Mouse (Mus musculus): ENCODE results near the gene Cers5. TPM values are rescaled to one million over a fixed set of nuclear protein-coding genes. Genes with fewer than 3 reads are reported as not detected.
"Not testable (repeated sequence)": the region's sequence is repeated elsewhere in the genome, so short reads cannot be mapped to it uniquely, and the experiment has no call there.

The Cers5 gene
- total RNA-seq, 2 experiments from 2014 or later = 39.0 to 44.3 TPM

DNA sequence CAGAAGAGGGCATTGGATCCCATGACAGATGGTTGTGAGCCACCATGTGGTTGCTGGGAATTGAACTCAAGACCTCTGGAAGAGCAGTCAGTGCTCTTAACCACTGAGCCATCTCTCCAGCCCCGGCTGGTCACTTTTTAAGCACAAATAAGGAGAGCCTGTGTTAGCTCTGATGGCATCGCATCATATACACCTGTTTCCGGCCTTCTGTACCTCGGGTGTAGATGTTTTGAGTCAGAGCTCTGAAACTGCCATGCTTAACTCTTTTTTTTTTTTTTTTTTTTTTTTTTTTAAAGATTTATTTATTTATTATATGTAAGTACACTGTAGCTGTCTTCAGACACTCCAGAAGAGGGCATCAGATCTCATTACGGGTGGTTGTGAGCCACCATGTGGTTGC lies 45.6 kb downstream of the Cers5 start:
- DNase-seq (ENCODE audit: low spot score in 2 of 2) = not testable (repeated sequence)

DNA sequence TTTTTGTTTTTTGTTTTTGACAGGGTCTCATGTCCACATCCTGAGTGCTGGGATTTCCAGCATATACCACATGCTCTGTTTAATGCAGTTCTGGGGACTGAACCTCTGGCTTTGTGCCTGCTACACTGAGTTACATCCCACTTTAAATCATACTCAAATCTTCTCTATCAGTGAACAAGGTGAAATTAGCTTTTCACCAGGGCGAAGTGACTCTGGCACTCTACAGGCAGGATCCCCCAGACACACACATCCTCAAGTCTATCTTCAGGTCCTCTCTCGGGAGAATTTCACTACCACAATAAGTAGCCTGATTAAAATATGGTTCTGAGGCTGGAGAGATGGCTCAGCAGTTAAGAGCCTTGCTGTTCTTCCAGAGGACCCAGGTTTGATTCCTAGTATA lies 46.1 kb downstream of the Cers5 start:
- peak in 1 of 2 experiments; percentile 7 for DNase-seq (ENCODE audit: low spot score in 2 of 2)

DNA sequence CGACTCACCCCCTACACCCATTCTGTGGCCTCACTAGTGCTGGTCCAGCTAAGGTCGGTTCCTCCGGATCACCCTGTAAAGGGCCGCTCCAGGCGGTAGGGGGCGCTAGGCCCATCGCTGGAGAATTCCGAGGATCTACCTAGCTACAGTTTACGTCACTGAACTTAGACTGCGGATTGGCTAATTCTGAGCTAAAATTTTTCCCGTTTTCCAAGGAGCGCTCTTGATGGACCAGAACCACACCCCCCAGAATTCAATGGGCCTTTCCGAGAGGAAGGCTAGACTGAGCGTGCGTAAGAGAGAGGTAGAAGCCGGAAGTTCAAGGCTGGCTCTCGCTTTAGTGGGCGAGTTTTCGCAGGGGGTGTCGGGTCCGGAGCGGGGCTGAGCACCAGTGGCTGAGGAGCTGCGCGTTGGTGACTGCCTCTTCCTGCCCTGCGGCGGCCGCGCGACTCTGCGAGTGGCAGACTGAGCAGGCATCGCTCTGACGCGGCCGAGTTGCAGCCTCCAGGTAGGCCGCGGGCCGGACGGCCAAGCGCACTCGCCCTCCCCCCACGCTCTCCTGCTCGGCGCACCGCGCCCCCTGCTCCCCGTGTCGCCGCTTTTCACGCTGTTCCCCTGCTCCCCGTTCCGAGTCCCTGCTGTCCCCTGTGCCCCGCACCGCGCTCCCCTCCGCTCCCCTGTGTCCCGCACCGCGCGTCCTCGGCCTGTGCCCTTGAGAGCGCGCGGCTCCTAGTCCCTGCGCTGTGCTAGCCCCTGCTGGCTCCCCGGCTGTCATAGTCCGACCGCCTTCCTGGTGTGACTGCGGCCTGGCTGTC lies 47.1 kb downstream of the Cers5 start, which contains the start of gene Cox14:
TSS of gene Cox14 (plus strand) at position 278 of the 815 bp plus-strand sequence.
- peak; percentile 95 to 97 for DNase-seq (ENCODE audit: low spot score in 2 of 2)

- peak; percentile 74 to 79 for DNase-seq (ENCODE audit: low spot score in 2 of 2)
Observed at GRCm38 (mm10) chr15:99724292-99725021, 48.2 kb downstream of the Cers5 start.

- peak; percentile 64 to 71 for DNase-seq (ENCODE audit: low spot score in 2 of 2)
Observed at GRCm38 (mm10) chr15:99723515-99724291, 49.0 kb downstream of the Cers5 start.

DNA sequence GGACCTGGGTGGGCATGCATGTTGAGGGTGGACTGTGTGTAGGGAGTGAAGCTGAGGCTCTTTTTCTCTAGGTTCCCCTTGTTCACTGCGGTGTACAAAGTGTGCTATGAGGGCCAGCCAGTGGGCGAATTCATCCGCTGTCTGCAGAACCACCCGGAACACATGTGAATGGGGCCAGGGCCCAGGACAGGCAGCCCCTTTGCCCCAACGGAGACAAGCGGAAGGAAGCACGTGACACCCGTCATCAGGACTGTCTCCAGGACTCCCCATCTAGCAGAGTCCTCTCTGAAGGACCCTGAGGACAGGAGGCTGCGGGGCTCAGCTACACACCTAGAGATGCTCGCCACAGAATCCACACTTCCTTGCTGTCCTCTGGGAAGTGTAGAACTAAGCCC lies 49.6 kb downstream of the Cers5 start:
- no peak for DNase-seq (ENCODE audit: low spot score in 2 of 2)

DNA sequence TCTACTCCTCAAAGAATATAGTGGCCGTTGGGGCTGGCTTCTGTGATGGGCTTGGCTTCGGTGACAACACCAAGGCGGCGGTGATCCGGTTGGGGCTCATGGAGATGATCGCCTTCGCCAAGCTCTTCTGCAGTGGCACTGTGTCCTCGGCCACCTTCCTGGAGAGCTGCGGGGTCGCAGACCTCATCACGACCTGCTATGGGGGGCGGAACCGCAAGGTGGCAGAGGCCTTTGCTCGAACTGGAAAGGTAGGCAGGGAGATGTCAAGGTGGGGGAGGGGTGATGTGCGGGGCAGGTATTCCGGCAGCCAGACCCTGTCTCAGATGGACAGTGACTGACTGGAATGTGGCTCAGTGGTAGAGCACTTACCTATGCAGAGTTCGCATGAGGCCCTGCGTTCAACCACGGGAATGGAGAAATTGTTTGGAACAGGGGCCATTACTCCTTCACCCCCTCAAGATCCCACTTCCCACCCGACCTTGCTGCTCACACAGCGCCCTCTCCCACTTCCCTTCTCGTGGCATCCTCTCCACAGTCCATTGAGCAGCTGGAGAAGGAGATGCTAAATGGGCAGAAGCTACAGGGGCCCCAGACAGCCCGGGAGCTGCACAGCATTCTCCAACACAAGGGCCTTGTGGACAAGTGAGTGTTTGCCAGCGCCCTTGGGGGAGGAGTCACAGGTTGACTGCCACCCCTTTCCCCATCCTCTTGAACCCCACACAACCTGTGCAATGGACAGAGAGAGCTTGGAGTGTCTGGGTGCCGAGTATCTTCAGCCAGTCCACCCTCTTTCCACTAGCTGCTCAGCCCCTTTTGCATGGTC lies 50.6 kb downstream of the Cers5 start:
- peak in 1 of 2 experiments; percentile 21 for DNase-seq (ENCODE audit: low spot score in 2 of 2)

- no peak for DNase-seq (ENCODE audit: low spot score in 2 of 2)
Observed at GRCm38 (mm10) chr15:99719865-99720264, 52.8 kb downstream of the Cers5 start.

GRCm38 (mm10) chr15:99718461-99719021 lies 54.1 kb downstream of the Cers5 start:
- no peak for DNase-seq (ENCODE audit: low spot score in 2 of 2)

DNA sequence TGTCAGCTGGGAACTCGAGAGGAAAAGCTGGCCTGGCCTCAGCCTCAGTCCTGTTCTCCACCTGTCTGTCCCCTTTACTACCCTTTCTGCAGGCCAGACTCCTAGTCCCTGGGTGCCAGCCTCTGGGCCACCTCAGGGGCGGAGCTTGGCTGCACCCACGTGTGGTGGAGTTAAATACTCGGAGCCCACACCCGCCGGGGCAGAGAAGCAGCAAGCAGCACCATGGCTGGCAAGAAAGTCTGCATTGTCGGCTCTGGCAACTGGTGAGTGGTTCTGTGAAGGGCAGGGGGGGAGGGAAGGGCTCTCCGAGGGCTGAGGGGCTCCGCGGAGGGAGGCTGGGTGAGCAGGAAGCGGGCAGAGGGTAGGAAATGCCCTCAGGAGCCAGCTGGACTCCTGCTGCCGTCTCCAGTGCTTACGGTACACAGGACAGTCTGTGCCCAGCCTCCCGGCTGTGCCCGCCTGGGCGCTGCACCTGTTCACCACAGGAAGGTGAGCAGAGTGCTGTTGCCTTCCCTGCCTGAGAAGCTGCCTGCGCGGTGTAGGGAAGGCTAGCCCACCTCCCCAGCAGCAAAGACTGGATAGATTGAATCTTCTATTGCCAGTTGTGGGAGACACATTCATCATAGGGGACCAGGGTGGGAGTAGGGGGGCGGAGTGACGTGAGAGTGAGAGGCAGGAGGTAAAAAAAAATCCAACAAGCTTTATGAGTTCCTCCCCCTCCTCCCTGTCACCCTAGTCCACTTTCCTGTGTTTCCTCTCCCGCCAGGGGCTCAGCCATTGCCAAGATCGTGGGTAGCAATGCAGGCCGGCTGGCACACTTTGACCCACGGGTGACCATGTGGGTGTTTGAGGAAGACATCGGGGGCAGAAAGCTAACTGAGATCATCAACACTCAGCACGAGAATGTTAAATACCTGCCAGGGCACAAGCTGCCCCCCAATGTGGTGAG lies 55.0 kb downstream of the Cers5 start, which contains the start of gene Gpd1:
TSS of gene Gpd1 (plus strand) at position 130 of the 949 bp plus-strand sequence.
- peak; percentile 67 to 73 for DNase-seq (ENCODE audit: low spot score in 2 of 2)

GRCm38 (mm10) chr15:99716814-99717213 lies 55.9 kb downstream of the Cers5 start:
- no peak for DNase-seq (ENCODE audit: low spot score in 2 of 2)

- DNase-seq (ENCODE audit: low spot score in 2 of 2) = peak; percentile 48 to 53
Observed at GRCm38 (mm10) chr15:99715982-99716746, 56.5 kb downstream of the Cers5 start.

GRCm38 (mm10) chr15:99715361-99715865 lies 57.3 kb downstream of the Cers5 start:
- DNase-seq (ENCODE audit: low spot score in 2 of 2) = peak; percentile 76 to 83

GRCm38 (mm10) chr15:99714858-99715257 lies 57.8 kb downstream of the Cers5 start:
- DNase-seq (ENCODE audit: low spot score in 2 of 2) = peak; percentile 84 to 85

- DNase-seq (ENCODE audit: low spot score in 2 of 2) = no peak
Observed at GRCm38 (mm10) chr15:99714206-99714605, 58.5 kb downstream of the Cers5 start.

- DNase-seq (ENCODE audit: low spot score in 2 of 2) = no peak
Observed at GRCm38 (mm10) chr15:99713569-99713968, 59.1 kb downstream of the Cers5 start.

DNA sequence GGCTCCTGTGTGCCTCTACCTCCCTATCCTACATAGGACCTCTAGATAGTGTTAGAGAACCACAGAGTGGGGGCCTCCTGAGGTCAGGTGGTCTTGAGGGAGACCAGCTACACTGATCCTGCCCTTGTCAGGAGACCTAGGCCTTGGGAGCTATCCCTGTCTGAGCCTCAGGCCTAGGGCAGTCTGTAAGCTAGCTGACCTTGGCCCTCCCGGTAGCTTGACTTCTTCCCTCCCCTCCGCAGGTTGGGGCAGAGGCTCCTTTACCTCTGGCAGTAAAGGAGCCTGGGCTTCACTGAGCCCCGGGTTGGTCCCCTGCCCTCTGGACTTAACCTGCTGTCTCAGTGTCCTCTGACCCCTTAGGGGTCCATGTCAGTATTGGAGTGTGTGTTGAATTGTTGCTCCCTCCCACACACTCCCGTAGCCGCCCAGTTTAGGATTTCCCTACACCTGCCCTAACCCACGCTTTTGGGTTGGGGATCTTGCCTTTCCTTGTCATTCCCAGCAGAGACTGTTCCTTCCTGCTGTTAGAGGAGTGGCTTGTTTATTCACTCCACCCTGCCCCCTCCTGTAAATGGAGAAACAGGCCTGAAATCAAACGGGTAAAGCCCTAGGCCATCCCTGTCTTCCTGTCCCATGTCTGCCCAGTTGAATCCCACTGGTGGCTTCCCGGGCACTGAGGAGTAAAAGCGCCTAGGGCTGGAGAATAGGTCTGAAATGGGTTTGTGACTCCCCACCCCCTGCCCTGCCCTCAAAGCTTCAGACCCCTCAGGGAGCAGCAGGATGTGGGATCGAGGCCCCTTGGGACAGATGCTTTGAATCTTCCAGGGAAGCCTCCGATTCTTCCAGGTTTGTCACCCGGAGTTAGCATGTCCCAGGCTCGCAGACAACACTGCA lies 59.8 kb downstream of the Cers5 start:
- no peak for DNase-seq (ENCODE audit: low spot score in 2 of 2)

All from layer of hippocampus, postnatal 10 days (tissue).